Mouse (Mus musculus) thymus, adult 2 months (tissue): Measurements from ENCODE around the gene Stx17. TPM values are rescaled to one million over a fixed set of nuclear protein-coding genes. Genes with fewer than 3 reads are reported as not detected.

ENCODE experiments used
- DNase-seq: peaks from one replicate; pipeline ENCODE4 v3.0.0; 2021
- H3K27ac ChIP-seq: fragments of 200-500 bp; 2 replicates; pipeline ENCODE4 v1.5.1; 2012; ENCODE audit warnings: low read length, control low read depth; ENCODE audit not compliant: control insufficient read depth, insufficient read depth
- H3K27me3 ChIP-seq: fragments of 200-500 bp; 2 replicates; pipeline ENCODE4 v1.6.1; 2012; ENCODE audit warnings: mild to moderate bottlenecking, low read length, moderate library complexity, mixed read lengths; ENCODE audit not compliant: control insufficient read depth, insufficient read depth
- H3K36me3 ChIP-seq: fragments of 200-500 bp; 2 replicates; pipeline ENCODE4 v1.6.1; 2012; ENCODE audit warnings: mild to moderate bottlenecking, low read length, moderate library complexity; ENCODE audit not compliant: control insufficient read depth, insufficient read depth
- H3K4me1 ChIP-seq: fragments of 200-500 bp; replicated peaks from 2 replicates; pipeline ENCODE4 v1.6.1; 2012; ENCODE audit warnings: low read length; ENCODE audit not compliant: control insufficient read depth, insufficient read depth
- H3K4me3 ChIP-seq: fragments of 200-500 bp; 2 replicates; pipeline ENCODE4 v1.5.1; 2012; ENCODE audit warnings: mild to moderate bottlenecking, low read length, control low read depth, moderate library complexity; ENCODE audit not compliant: control insufficient read depth, insufficient read depth
- CTCF ChIP-seq: fragments of 200-500 bp; IDR thresholded peaks from 2 replicates; pipeline ENCODE4 v1.5.1; 2012; ENCODE audit warnings: mild to moderate bottlenecking, control low read depth, low read length, moderate library complexity, borderline replicate concordance; ENCODE audit not compliant: control insufficient read depth, poor library complexity, insufficient read depth; ENCODE audit errors: extremely low read depth
- POLR2A ChIP-seq: fragments of 200-500 bp; IDR thresholded peaks from 2 replicates; pipeline ENCODE4 v1.6.1; 2012; ENCODE audit warnings: mild to moderate bottlenecking, low read length, control low read depth, moderate library complexity; ENCODE audit not compliant: control insufficient read depth, poor library complexity, insufficient read depth; ENCODE audit errors: extremely low read depth
- WGBS: fragments of 180-500 bp; shearing (Covaris S2); methylation state at CpG from one replicate; pipeline ENCODE4 v1.1.7; 2018; 5-methylcytosine and 5-hydroxymethylcytosine counted together
- polyA plus RNA-seq: library from polyadenylated mRNA; depleted of rRNA; stranded (reverse); fragments of >200 nt; gene quantifications from 2 replicates; pipeline ENCODE4 v1.2.3, GENCODE M21; 2012

The Stx17 gene
- polyA plus RNA-seq, 1 experiment, result 4.8 TPM

DNA sequence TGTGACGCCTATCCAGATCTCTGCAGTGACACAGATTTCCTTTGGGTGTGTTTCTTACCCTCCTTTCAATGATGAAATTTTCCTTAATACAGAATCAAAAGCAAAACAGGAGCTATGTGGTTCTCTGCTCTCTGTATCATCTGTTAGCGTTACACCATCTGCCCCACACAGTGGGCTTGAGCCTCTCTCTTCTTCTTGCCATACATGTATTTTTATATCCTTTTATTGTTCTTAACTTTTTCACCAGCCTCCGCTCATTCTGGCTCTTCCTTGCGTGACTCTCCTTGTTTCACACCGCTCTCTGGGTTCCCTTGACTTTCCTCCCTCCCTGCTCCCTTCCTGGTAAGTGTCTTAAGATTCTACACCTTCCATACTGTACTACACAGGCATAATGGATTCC is 28.5 kb downstream of the Stx17 start:
- no peaks in the 10 kb centered on the region for H3K36me3 ChIP-seq
- 97% methylated on average over 5 of the region's 5 CpGs for WGBS
- no peak for DNase-seq

DNA sequence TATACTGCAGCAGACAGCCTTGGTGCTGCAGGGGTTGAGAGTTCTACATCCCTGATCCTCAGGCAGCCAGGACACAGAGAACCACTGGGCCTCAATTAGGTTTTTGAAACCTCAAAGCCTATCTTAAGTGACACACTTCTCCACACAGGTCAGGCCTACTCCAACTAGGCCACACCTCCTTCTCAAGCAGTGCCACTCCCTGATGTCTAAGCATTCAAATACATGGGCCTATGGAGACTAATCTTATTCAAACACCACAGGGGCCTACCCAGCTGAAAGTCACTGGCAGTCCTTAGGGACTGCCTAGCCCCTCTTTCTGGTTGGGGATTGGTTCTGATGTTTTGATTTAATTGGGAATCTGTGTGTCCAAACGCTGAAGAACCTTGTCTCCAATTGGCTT is 31.1 kb downstream of the Stx17 start:
- DNase-seq, result no peak
- 83% methylated on average over 1 of the region's 1 CpGs for whole genome bisulfite sequencing
- Histone ChIP-seq H3K36me3 (peaks cover 3% of the 10 kb centered on the region; the same call in 1 of the 2 replicates), H3K4me3 (no peak overlapping the region), H3K27ac (no peak overlapping the region), H3K27me3 (no peaks in the 10 kb centered on the region), H3K4me1 (no peaks in the 10 kb centered on the region)
- TF ChIP-seq POLR2A (no peak), CTCF (no peak)

More for the DNA sequence above, 28.5 kb downstream of the Stx17 start:
- TF ChIP-seq CTCF, result no peak
- TF ChIP-seq POLR2A, result no peak
- no peak overlapping the region for H3K27ac ChIP-seq
- no peaks in the 10 kb centered on the region for H3K27me3 ChIP-seq
- no peak overlapping the region for H3K4me3 ChIP-seq
- no peaks in the 10 kb centered on the region for H3K4me1 ChIP-seq

GRCm38 (mm10) chr4:48160386-48160785 is 35.7 kb downstream of the Stx17 start:
- no peak overlapping the region for H3K4me3 ChIP-seq
- H3K36me3 ChIP-seq, result peaks cover 3% of the 10 kb centered on the region; the same call in 1 of the 2 replicates
- WGBS, result 97% methylated on average over 4 of the region's 4 CpGs
- no peaks in the 10 kb centered on the region for H3K4me1 ChIP-seq
- H3K27ac ChIP-seq, result no peak overlapping the region
- H3K27me3 ChIP-seq, result no peaks in the 10 kb centered on the region
- DNase-seq, result no peak
- no peak for TF ChIP-seq POLR2A
- no peak for TF ChIP-seq CTCF

- Histone ChIP-seq H3K4me1 (no peaks in the 10 kb centered on the region), H3K4me3 (no peak overlapping the region), H3K27ac (no peak overlapping the region), H3K36me3 (peaks cover 7% of the 10 kb centered on the region; the same call in 1 of the 2 replicates), H3K27me3 (no peaks in the 10 kb centered on the region)
- TF ChIP-seq CTCF, result no peak
- TF ChIP-seq POLR2A, result no peak
- DNase-seq, result no peak
- WGBS, result 65% methylated on average over 5 of the region's 5 CpGs
These were observed 39.1 kb downstream of the Stx17 start for GRCm38 (mm10) chr4:48163851-48164250.

GRCm38 (mm10) chr4:48175666-48176065 is 51.0 kb downstream of the Stx17 start:
- Histone ChIP-seq H3K27me3 (no peaks in the 10 kb centered on the region), H3K36me3 (no peaks in the 10 kb centered on the region), H3K4me1 (no peaks in the 10 kb centered on the region), H3K4me3 (no peak overlapping the region), H3K27ac (no peak overlapping the region)
- DNase-seq, result no peak
- WGBS, result 96% methylated on average over 3 of the region's 3 CpGs
- TF ChIP-seq POLR2A (no peak), CTCF (no peak)

DNA sequence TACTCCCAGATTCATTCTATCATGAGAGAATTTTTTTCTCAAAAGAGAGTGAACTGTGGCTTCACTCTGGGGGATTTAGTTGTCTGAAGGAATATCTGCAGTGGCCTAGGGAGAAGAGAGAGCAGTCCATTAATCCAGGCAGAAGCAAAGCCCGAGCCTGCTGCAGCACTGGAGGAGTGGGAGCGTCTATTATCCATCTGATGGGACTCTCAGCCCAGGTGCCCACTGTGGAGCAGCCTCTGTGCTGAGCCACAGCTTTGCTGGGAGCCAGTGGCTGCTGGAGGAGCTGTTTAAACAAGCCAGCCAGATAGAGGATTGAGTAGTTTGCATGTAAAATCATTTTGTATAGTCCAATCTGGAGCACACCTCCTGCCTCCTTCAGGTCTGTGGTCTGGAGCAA is 56.2 kb downstream of the Stx17 start:
- Histone ChIP-seq H3K27me3 (no peaks in the 10 kb centered on the region), H3K27ac (no peak overlapping the region), H3K4me3 (no peak overlapping the region), H3K36me3 (no peaks in the 10 kb centered on the region), H3K4me1 (no peaks in the 10 kb centered on the region)
- no peak for DNase-seq
- WGBS, result 93% methylated on average over 2 of the region's 2 CpGs
- TF ChIP-seq CTCF, result no peak
- TF ChIP-seq POLR2A, result no peak

GRCm38 (mm10) chr4:48181366-48181765 is 56.7 kb downstream of the Stx17 start:
- H3K27me3 ChIP-seq, result no peaks in the 10 kb centered on the region
- no peak for DNase-seq
- no peak overlapping the region for H3K27ac ChIP-seq
- no peaks in the 10 kb centered on the region for H3K4me1 ChIP-seq
- TF ChIP-seq POLR2A (no peak), CTCF (no peak)
- no peaks in the 10 kb centered on the region for H3K36me3 ChIP-seq
- H3K4me3 ChIP-seq, result no peak overlapping the region
- WGBS, result 93% methylated on average over 6 of the region's 6 CpGs
